Mouse (Mus musculus) CH12.LX (cell line): ENCODE measurements at regions not wholly inside any gene's neighbourhood (a gene's known extent, or its start where the extent isn't known, plus 50 kb on each side); places are given as distances from the start of the nearest gene placed in this dataset.

Experiments used
- DNase-seq: peaks from one replicate; pipeline ENCODE4 v3.0.0-alpha.2; 2013; ENCODE audit errors: extremely low read depth
- H3K27ac ChIP-seq: 2 replicates; pipeline ENCODE4 v1.5.1; 2012; ENCODE audit warnings: low read depth, mild to moderate bottlenecking, control low read depth, moderate library complexity; ENCODE audit not compliant: insufficient read depth
- H3K27me3 ChIP-seq: replicated peaks from 2 replicates; pipeline ENCODE3; 2012; ENCODE audit warnings: inconsistent platforms
- H3K36me3 ChIP-seq, 2 experiments: replicated peaks in 1 of 2; 2 replicates each; pipeline versions ENCODE3 to v1.6.1; 2012; ENCODE audit warnings: inconsistent platforms in 1 of 2, low read length in 1 of 2, mild to moderate bottlenecking in 1 of 2, mixed read lengths in 1 of 2, moderate library complexity in 1 of 2; ENCODE audit not compliant: control insufficient read depth in 1 of 2, insufficient read depth in 1 of 2
- H3K4me1 ChIP-seq, 2 experiments: 2 replicates each; pipeline ENCODE4 v1.6.1; 2012; ENCODE audit warnings: inconsistent platforms in 1 of 2, moderate library complexity in 1 of 2; ENCODE audit not compliant: insufficient read depth in 2 of 2, control insufficient read depth in 1 of 2
- H3K4me2 ChIP-seq: 2 replicates; pipeline ENCODE4 v1.6.1; 2012; ENCODE audit warnings: low read depth, mild to moderate bottlenecking, control low read depth; ENCODE audit not compliant: poor library complexity, insufficient read depth, severe bottlenecking
- H3K4me3 ChIP-seq, 3 experiments: fragments of 150-350 bp in 1 of 3; sonication (generic) in 1 of 3; replicated peaks in 1 of 3; 2 replicates each; pipeline versions ENCODE3 to v1.5.1; 2011 to 2012; ENCODE audit warnings: low read depth in 2 of 3, low read length in 2 of 3, mild to moderate bottlenecking in 2 of 3, moderate library complexity in 2 of 3, control low read depth in 1 of 3, improper control_type of control experiment in 1 of 3, inconsistent platforms in 1 of 3, mixed read lengths in 1 of 3; ENCODE audit not compliant: poor library complexity in 1 of 3
- H3K79me2 ChIP-seq: replicated peaks from 2 replicates; pipeline ENCODE4 v1.6.1; 2012; ENCODE audit warnings: mild to moderate bottlenecking, moderate library complexity; ENCODE audit not compliant: control insufficient read depth, poor library complexity, insufficient read depth, severe bottlenecking; ENCODE audit errors: extremely low read depth
- H3K9ac ChIP-seq: 2 replicates; pipeline ENCODE4 v1.6.1; 2012; ENCODE audit warnings: low read depth, mild to moderate bottlenecking, control low read depth, moderate library complexity; ENCODE audit not compliant: insufficient read depth
- H3K9me3 ChIP-seq: replicated peaks from 2 replicates; pipeline ENCODE3; 2012; ENCODE audit warnings: low read length, inconsistent platforms, mixed read lengths
- CTCF ChIP-seq, 2 experiments: IDR thresholded peaks in 1 of 2; conservative IDR thresholded peaks in 1 of 2; 2 replicates each; pipeline ENCODE4 v1.5.1; 2011 to 2012; ENCODE audit warnings: low read depth in 2 of 2, low read length in 2 of 2, improper control_type of control experiment in 1 of 2, inconsistent platforms in 1 of 2, mild to moderate bottlenecking in 1 of 2, moderate library complexity in 1 of 2
- ELF1 ChIP-seq: IDR thresholded peaks from 2 replicates; pipeline ENCODE4 v1.6.1; 2014; ENCODE audit warnings: low read depth, mild to moderate bottlenecking, inconsistent platforms, low read length, improper control_type of control experiment
- EP300 ChIP-seq: IDR thresholded peaks from 2 replicates; pipeline ENCODE4 v1.6.1; 2011; ENCODE audit warnings: low read length, improper control_type of control experiment
- HCFC1 ChIP-seq: IDR thresholded peaks from 2 replicates; pipeline ENCODE4 v1.6.1; 2012; ENCODE audit warnings: low read depth, mild to moderate bottlenecking, inconsistent platforms, low read length, improper control_type of control experiment
- JUND ChIP-seq: conservative IDR thresholded peaks from 2 replicates; pipeline ENCODE4 v1.6.1; 2011; ENCODE audit warnings: low read depth, low read length, improper control_type of control experiment
- KAT2A ChIP-seq: IDR thresholded peaks from 2 replicates; pipeline ENCODE4 v1.6.1; 2012; ENCODE audit warnings: low read length, improper control_type of control experiment, inconsistent platforms; ENCODE audit not compliant: insufficient replicate concordance
- MAFK ChIP-seq: IDR thresholded peaks from 2 replicates; pipeline ENCODE4 v1.6.1; 2011; ENCODE audit warnings: low read length, improper control_type of control experiment; ENCODE audit not compliant: insufficient replicate concordance
- MEF2A ChIP-seq: IDR thresholded peaks from 2 replicates; pipeline ENCODE4 v1.6.1; 2014; ENCODE audit warnings: low read depth, mild to moderate bottlenecking, inconsistent platforms, low read length, improper control_type of control experiment, borderline replicate concordance
- MYC ChIP-seq: IDR thresholded peaks from 2 replicates; pipeline ENCODE4 v1.6.1; 2011; ENCODE audit warnings: low read depth, mild to moderate bottlenecking, improper control_type of control experiment, low read length
- PAX5 ChIP-seq: IDR thresholded peaks from 2 replicates; pipeline ENCODE4 v1.6.1; 2012; ENCODE audit warnings: low read length, inconsistent platforms, mixed read lengths
- POLR2A ChIP-seq: IDR thresholded peaks from 2 replicates; pipeline ENCODE4 v1.6.1; 2011; ENCODE audit warnings: low read depth, mild to moderate bottlenecking, improper control_type of control experiment, low read length
- POLR2AphosphoS2 ChIP-seq: IDR thresholded peaks from 2 replicates; pipeline ENCODE4 v1.6.1; 2011; ENCODE audit warnings: low read depth, low read length, improper control_type of control experiment
- RAD21 ChIP-seq: IDR thresholded peaks from 2 replicates; pipeline ENCODE4 v1.6.1; 2011; ENCODE audit warnings: low read depth, mild to moderate bottlenecking, low read length, improper control_type of control experiment, moderate library complexity
- RCOR1 ChIP-seq: conservative IDR thresholded peaks from 2 replicates; pipeline ENCODE4 v1.6.1; 2012; ENCODE audit warnings: low read depth, mild to moderate bottlenecking, inconsistent platforms, low read length, improper control_type of control experiment
- SMC3 ChIP-seq: IDR thresholded peaks from 2 replicates; pipeline ENCODE4 v1.6.1; 2011; ENCODE audit warnings: low read depth, low read length, improper control_type of control experiment
- TCF12 ChIP-seq: IDR thresholded peaks from 2 replicates; pipeline ENCODE4 v1.6.1; 2014; ENCODE audit warnings: low read depth, mild to moderate bottlenecking, inconsistent platforms, low read length, improper control_type of control experiment
- UBTF ChIP-seq: IDR thresholded peaks from 2 replicates; pipeline ENCODE4 v1.6.1; 2012; ENCODE audit warnings: low read depth, mild to moderate bottlenecking, inconsistent platforms, low read length, improper control_type of control experiment, moderate library complexity
- USF2 ChIP-seq: conservative IDR thresholded peaks from 2 replicates; pipeline ENCODE4 v1.6.1; 2011; ENCODE audit warnings: low read depth, low read length, improper control_type of control experiment
- ZMIZ1 ChIP-seq: IDR thresholded peaks from 2 replicates; pipeline ENCODE4 v1.6.1; 2012; ENCODE audit warnings: low read depth, mild to moderate bottlenecking, inconsistent platforms, low read length, improper control_type of control experiment
- ZNF384 ChIP-seq: IDR thresholded peaks from 2 replicates; pipeline ENCODE4 v1.6.1; 2012; ENCODE audit warnings: low read depth, low read length, improper control_type of control experiment, inconsistent platforms
- dilution Hi-C: fragments of 300-500 bp; cut with MboI; formaldehyde crosslinking; loops from 2 replicates; pipeline ENCODE4 v1.14.3; 2020; ENCODE audit warnings: low sequenced_read_pairs; ENCODE audit not compliant: extremely low pct_unique_long_range_greater_than_20kb, extremely low pct_ligation_motif_present
- in situ Hi-C: fragments of 300-500 bp; cut with MboI; formaldehyde crosslinking; loops from 3 replicates; pipeline ENCODE4 v1.14.3; 2019; ENCODE audit warnings: low sequenced_read_pairs, low pct_ligation_motif_present, low pct_unique_long_range_greater_than_20kb, mixed read lengths

GRCm38 (mm10) chr4:149844971-149845370 lies 70.9 kb upstream of the Slc25a33 start:
- Histone ChIP-seq H3K9ac (no peak overlapping the region), H3K27ac (no peak overlapping the region), H3K9me3 (peaks cover 9% of the 10 kb centered on the region), H3K4me3 (no peak overlapping the region), H3K4me2 (no peak overlapping the region), H3K36me3 (no peaks in the 10 kb centered on the region), H3K27me3 (peaks cover 38% of the 10 kb centered on the region), H3K4me1 (no peaks in the 10 kb centered on the region), H3K79me2 (no peaks in the 10 kb centered on the region)
- DNase-seq: no peak
- TF ChIP-seq KAT2A (no peak), EP300 (no peak), ELF1 (no peak), POLR2AphosphoS2 (no peak)
- in situ Hi-C loops: no loop called here
- dilution Hi-C loops: no loop called here

GRCm38 (mm10) chr4:149843736-149844135 lies 69.7 kb upstream of the Slc25a33 start:
- DNase-seq: no peak
- Histone ChIP-seq H3K9me3 (peaks cover 5% of the 10 kb centered on the region), H3K27me3 (peaks cover 31% of the 10 kb centered on the region), H3K36me3 (no peaks in the 10 kb centered on the region), H3K9ac (no peak overlapping the region), H3K4me3 (no peak overlapping the region), H3K79me2 (no peaks in the 10 kb centered on the region), H3K27ac (no peak overlapping the region), H3K4me2 (no peak overlapping the region), H3K4me1 (no peaks in the 10 kb centered on the region)
- no peak for TF ChIP-seq CTCF (conservative IDR thresholded peaks at IDR 0.05 in 1 of 2, IDR thresholded peaks at IDR 0.05 in 1 of 2; ENCODE audit: low read depth in 2 of 2, low read length in 2 of 2)
- TF ChIP-seq MYC: no peak
- no peak for TF ChIP-seq POLR2A
- TF ChIP-seq JUND: no peak
- TF ChIP-seq MAFK: no peak
- TF ChIP-seq MEF2A: no peak
- no peak for TF ChIP-seq PAX5
- TF ChIP-seq UBTF: no peak
- no peak for TF ChIP-seq ZMIZ1
- TF ChIP-seq TCF12: no peak
- dilution Hi-C loops (no loop called here), in situ Hi-C loops (no loop called here)

- Histone ChIP-seq H3K9me3 (peaks cover 5% of the 10 kb centered on the region), H3K79me2 (no peaks in the 10 kb centered on the region), H3K4me2 (no peak overlapping the region), H3K36me3 (no peaks in the 10 kb centered on the region), H3K9ac (no peak overlapping the region), H3K27me3 (peaks cover 35% of the 10 kb centered on the region), H3K4me3 (no peak overlapping the region), H3K27ac (no peak overlapping the region), H3K4me1 (no peaks in the 10 kb centered on the region)
- DNase-seq: no peak
- dilution Hi-C loops: no loop called here
- in situ Hi-C loops: no loop called here
- TF ChIP-seq MYC (no peak), RAD21 (no peak), EP300 (no peak), ZNF384 (no peak), PAX5 (no peak), HCFC1 (no peak), POLR2AphosphoS2 (no peak), RCOR1 (no peak), USF2 (no peak), POLR2A (no peak), MAFK (no peak), SMC3 (no peak)
Observed at GRCm38 (mm10) chr4:149842906-149843305, 68.8 kb upstream of the Slc25a33 start.
